Mouse (Mus musculus): ENCODE data around the gene Slc25a13. TPM values are rescaled to one million over a fixed set of nuclear protein-coding genes. Genes with fewer than 3 reads are reported as not detected.

Gene Slc25a13
- total and polyA plus RNA-seq, 3 experiments = 45.5 to 146 (median 121) TPM

DNA sequence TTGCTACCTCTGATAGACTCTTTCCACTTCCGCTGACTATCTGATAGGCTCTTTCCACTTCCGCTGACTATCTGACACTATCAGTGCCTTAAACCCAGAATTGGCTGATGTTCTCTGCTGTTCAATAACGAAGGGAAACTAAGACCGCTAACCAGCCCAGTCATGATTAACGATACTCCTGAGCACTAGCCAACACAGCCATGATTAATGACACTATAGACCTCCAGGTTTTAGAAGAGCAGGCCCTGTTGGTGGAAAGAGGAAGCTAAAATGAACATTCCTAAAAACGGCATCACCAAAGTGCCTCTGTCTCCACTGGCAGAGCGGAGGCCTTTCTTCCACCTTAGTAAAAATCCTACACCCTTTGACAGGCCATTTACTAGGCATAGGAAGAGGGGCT lies 24.6 kb downstream of the Slc25a13 start:
- Histone ChIP-seq H3K4me1 (ENCODE audit: control insufficient read depth, insufficient read depth, low read length) (no peaks in the 10 kb centered on the region), H3K4me3 (no peak overlapping the region), H3K36me3 (ENCODE audit: control insufficient read depth, insufficient read depth, low read length) (no peaks in the 10 kb centered on the region), H3K79me2 (replicated peaks; ENCODE audit: control insufficient read depth, insufficient read depth, low read length) (no peaks in the 10 kb centered on the region), H3K27me3 (ENCODE audit: control insufficient read depth, insufficient read depth, low read length) (no peaks in the 10 kb centered on the region), H3K9ac (ENCODE audit: low read depth, low read length) (no peak overlapping the region), H3K27ac (no peak overlapping the region)
- DNase-seq = no peak
- intact Hi-C loops (cut with DNase I) = no loop called here
- TF ChIP-seq EP300 (IDR thresholded peaks at IDR 0.05; ENCODE audit: insufficient read depth, low read depth, low read length) (no peak), POLR2A (IDR thresholded peaks at IDR 0.05; ENCODE audit: insufficient read depth, low read depth, low read length) (no peak), CTCF (IDR thresholded peaks at IDR 0.05) (no peak)
- WGBS = 78% methylated on average over 7 of the region's 7 CpGs

DNA sequence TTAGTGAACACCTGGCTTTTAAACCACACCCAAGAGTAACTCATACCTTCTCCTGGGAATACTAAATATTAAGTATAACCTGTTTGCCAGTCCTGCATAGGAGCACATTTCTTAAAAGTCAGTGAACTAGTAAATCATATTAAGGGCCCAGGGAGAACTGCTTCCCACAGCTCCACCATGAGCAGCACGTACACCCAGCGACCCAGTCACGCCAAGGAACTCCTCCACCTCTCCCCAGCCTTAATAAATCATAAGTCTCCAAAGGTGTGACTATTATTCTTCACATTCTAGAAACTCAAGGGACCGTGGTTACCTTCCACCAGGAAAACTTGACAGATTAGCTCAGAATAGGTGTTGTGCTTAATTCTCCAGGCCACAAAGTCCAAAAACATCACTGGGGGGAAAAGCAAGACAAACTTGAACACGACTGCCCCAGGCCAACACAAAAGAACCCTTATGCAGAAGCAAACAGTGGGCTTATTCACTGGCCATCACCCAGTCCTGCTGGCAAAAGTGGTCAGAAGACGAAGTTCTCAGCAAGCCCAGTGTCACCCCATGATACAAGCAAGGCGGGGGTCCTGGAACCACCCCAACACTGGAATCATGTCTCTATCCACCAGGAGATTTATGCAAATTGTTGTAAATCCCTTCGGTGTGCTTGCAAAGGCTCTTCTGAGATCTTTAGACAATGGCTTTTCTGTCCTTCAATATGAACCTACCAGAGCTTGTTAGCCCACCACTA lies 25.2 kb downstream of the Slc25a13 start:
- DNase-seq = no peak
- no peak for TF ChIP-seq EP300 (IDR thresholded peaks at IDR 0.05; ENCODE audit: insufficient read depth, low read depth, low read length)
- no peak for TF ChIP-seq POLR2A (IDR thresholded peaks at IDR 0.05; ENCODE audit: insufficient read depth, low read depth, low read length)
- TF ChIP-seq CTCF (IDR thresholded peaks at IDR 0.05) = no peak
- no peaks in the 10 kb centered on the region for H3K79me2 ChIP-seq (replicated peaks; ENCODE audit: control insufficient read depth, insufficient read depth, low read length)
- H3K4me1 ChIP-seq (ENCODE audit: control insufficient read depth, insufficient read depth, low read length) = no peaks in the 10 kb centered on the region
- 90% methylated on average over 8 of the region's 8 CpGs for WGBS
- intact Hi-C loops (cut with DNase I) = no loop called here
- no peaks in the 10 kb centered on the region for H3K36me3 ChIP-seq (ENCODE audit: control insufficient read depth, insufficient read depth, low read length)
- H3K27ac ChIP-seq = no peak overlapping the region
- no peak overlapping the region for H3K9ac ChIP-seq (ENCODE audit: low read depth, low read length)
- no peaks in the 10 kb centered on the region for H3K27me3 ChIP-seq (ENCODE audit: control insufficient read depth, insufficient read depth, low read length)
- no peak overlapping the region for H3K4me3 ChIP-seq

DNA sequence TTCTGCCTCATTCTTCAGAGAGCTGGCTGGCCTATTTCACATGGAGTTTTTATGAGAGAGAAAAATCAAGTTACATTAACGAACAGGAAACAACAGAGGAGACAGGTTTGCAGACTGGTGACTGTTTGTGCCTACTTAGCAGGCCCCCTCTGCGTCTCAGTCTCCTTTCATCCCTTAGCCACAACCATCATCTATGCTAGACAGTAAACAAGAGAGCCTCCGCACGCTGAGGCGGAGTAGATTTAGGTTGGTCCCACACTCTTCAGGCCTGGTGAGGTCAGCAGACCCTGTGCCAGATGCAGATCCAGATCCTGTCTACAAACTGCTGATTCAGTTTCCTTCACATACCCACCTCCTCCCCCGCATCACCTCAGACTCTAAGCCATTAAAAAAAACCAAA lies 28.0 kb downstream of the Slc25a13 start:
- intact Hi-C loops (cut with DNase I) = loop anchor here (10.0 kb wide), 1 partner anchor 106 kb away; no protein-coding TSS in a partner anchor
- TF ChIP-seq EP300 (IDR thresholded peaks at IDR 0.05; ENCODE audit: insufficient read depth, low read depth, low read length) = no peak
- TF ChIP-seq POLR2A (IDR thresholded peaks at IDR 0.05; ENCODE audit: insufficient read depth, low read depth, low read length) = no peak
- TF ChIP-seq CTCF (IDR thresholded peaks at IDR 0.05) = no peak
- no peak overlapping the region for H3K4me3 ChIP-seq
- no peak for DNase-seq
- WGBS = 88% methylated on average over 6 of the region's 6 CpGs
- no peak overlapping the region for H3K27ac ChIP-seq
- 0 out of 2 replicates have a peak, but pooled peaks cover 1% of the 10 kb centered on the region for H3K4me1 ChIP-seq (ENCODE audit: control insufficient read depth, insufficient read depth, low read length)
- no peaks in the 10 kb centered on the region for H3K36me3 ChIP-seq (ENCODE audit: control insufficient read depth, insufficient read depth, low read length)
- no peaks in the 10 kb centered on the region for H3K79me2 ChIP-seq (replicated peaks; ENCODE audit: control insufficient read depth, insufficient read depth, low read length)
- H3K9ac ChIP-seq (ENCODE audit: low read depth, low read length) = no peak overlapping the region
- no peaks in the 10 kb centered on the region for H3K27me3 ChIP-seq (ENCODE audit: control insufficient read depth, insufficient read depth, low read length)

DNA sequence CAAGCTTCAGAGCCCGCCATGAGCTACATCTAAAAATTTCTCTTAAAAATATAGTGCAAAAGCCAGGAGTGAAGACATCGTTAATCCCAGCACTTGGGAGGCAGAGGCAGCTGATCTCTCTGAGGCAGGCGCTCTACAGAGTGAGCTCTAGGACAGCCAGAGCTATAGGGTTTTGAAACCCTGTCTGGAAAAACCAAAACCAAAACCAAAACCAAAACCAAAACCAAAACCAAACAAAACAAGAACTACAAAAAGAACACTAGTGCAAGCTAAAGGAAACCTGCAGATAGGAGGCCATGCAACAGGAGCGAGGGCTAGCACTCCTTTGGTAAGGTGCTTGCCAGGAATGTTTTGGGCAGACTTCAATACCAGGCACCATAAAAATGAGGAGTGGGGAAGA lies 30.5 kb downstream of the Slc25a13 start:
- Histone ChIP-seq H3K27me3 (ENCODE audit: control insufficient read depth, insufficient read depth, low read length) (no peaks in the 10 kb centered on the region), H3K36me3 (ENCODE audit: control insufficient read depth, insufficient read depth, low read length) (peaks cover 4% of the 10 kb centered on the region), H3K4me1 (ENCODE audit: control insufficient read depth, insufficient read depth, low read length) (peaks cover 6% of the 10 kb centered on the region; the same call in 1 of the 2 replicates), H3K79me2 (replicated peaks; ENCODE audit: control insufficient read depth, insufficient read depth, low read length) (no peaks in the 10 kb centered on the region), H3K4me3 (no peak overlapping the region), H3K9ac (ENCODE audit: low read depth, low read length) (no peak overlapping the region), H3K27ac (peak overlapping the region; percentile 83; the same call in 1 of the 2 replicates)
- 79% methylated on average over 4 of the region's 4 CpGs for WGBS
- no peak for DNase-seq
- TF ChIP-seq POLR2A (IDR thresholded peaks at IDR 0.05; ENCODE audit: insufficient read depth, low read depth, low read length) (no peak), CTCF (IDR thresholded peaks at IDR 0.05) (no peak), EP300 (IDR thresholded peaks at IDR 0.05; ENCODE audit: insufficient read depth, low read depth, low read length) (no peak)
- intact Hi-C loops (cut with DNase I) = loop anchor here (10.0 kb wide), 1 partner anchor 108 kb away; no protein-coding TSS in a partner anchor

DNA sequence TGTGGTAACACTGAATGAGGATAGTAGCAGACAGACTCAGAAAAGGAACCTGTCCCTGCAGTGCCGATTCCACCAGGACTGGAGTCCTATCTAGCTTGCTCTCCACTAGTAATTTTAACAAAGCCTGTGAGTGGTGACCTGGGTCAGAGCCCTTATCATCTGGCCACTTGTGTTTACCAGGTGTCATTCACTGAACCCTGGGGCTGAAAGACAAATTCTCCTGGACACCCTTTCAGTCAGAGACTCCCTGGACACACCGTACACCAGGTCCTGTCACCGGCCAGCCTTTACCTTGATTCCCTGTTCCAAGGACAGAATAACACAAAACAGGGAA lies 31.3 kb downstream of the Slc25a13 start:
- TF ChIP-seq CTCF (IDR thresholded peaks at IDR 0.05) (no peak), EP300 (IDR thresholded peaks at IDR 0.05; ENCODE audit: insufficient read depth, low read depth, low read length) (no peak), POLR2A (IDR thresholded peaks at IDR 0.05; ENCODE audit: insufficient read depth, low read depth, low read length) (no peak)
- no peak overlapping the region for H3K9ac ChIP-seq (ENCODE audit: low read depth, low read length)
- H3K4me3 ChIP-seq = no peak overlapping the region
- intact Hi-C loops (cut with DNase I) = loop anchor here (2.0 to 10.0 kb wide), 2 partner anchors 31 to 109 kb away; partner anchors contain the start of gene Slc25a13
- peak overlapping the region; percentile 83 for H3K27ac ChIP-seq
- peak in 1 of 2 experiments; percentile 33 for DNase-seq
- peaks cover 6% of the 10 kb centered on the region; the same call in 1 of the 2 replicates for H3K4me1 ChIP-seq (ENCODE audit: control insufficient read depth, insufficient read depth, low read length)
- peaks cover 4% of the 10 kb centered on the region for H3K36me3 ChIP-seq (ENCODE audit: control insufficient read depth, insufficient read depth, low read length)
- WGBS = 65% methylated on average over 3 of the region's 3 CpGs
- no peaks in the 10 kb centered on the region for H3K79me2 ChIP-seq (replicated peaks; ENCODE audit: control insufficient read depth, insufficient read depth, low read length)
- no peaks in the 10 kb centered on the region for H3K27me3 ChIP-seq (ENCODE audit: control insufficient read depth, insufficient read depth, low read length)

All from heart, adult 2 months (tissue).